Mouse (Mus musculus) intestine, postnatal 0 days (tissue): Measurements from ENCODE around the gene Rnf150. TPM values are rescaled to one million over a fixed set of nuclear protein-coding genes. Genes with fewer than 3 reads are reported as not detected.

ENCODE experiments used
- ATAC-seq: fragments of 200-750 bp; cut with Nextera tagmentation; 2 replicates; pipeline ENCODE4 v1.8.0; 2017; ENCODE audit warnings: mild to moderate bottlenecking, moderate TSS enrichment, moderate library complexity
- H3K27ac ChIP-seq: fragments of 300-500 bp; sonication (generic); 2 replicates; pipeline ENCODE4 v1.5.1; 2014; ENCODE audit warnings: mild to moderate bottlenecking, low read depth, low read length, moderate library complexity
- H3K27me3 ChIP-seq: fragments of 300-500 bp; sonication (generic); replicated peaks from 2 replicates; pipeline ENCODE4 v1.6.1; 2014; ENCODE audit warnings: low read length, mixed read lengths; ENCODE audit not compliant: control insufficient read depth, insufficient read depth
- H3K36me3 ChIP-seq: fragments of 300-500 bp; sonication (generic); 2 replicates; pipeline ENCODE4 v1.6.1; 2014; ENCODE audit warnings: mild to moderate bottlenecking, moderate library complexity; ENCODE audit not compliant: control insufficient read depth, insufficient read depth
- H3K4me1 ChIP-seq: fragments of 300-500 bp; sonication (generic); replicated peaks from 2 replicates; pipeline ENCODE4 v1.6.1; 2014; ENCODE audit warnings: antibody characterized with exemption, low read length, mixed read lengths; ENCODE audit not compliant: control insufficient read depth, insufficient read depth
- H3K4me2 ChIP-seq: fragments of 300-500 bp; sonication (generic); replicated peaks from 2 replicates; pipeline ENCODE4 v1.6.1; 2014; ENCODE audit warnings: low read depth, mild to moderate bottlenecking, moderate library complexity
- H3K4me3 ChIP-seq: fragments of 300-500 bp; sonication (generic); 2 replicates; pipeline ENCODE4 v1.5.1; 2014; ENCODE audit warnings: low read depth, low read length
- H3K9ac ChIP-seq: fragments of 300-500 bp; sonication (generic); 2 replicates; pipeline ENCODE4 v1.6.1; 2014; ENCODE audit warnings: mild to moderate bottlenecking, low read depth, low read length
- H3K9me3 ChIP-seq: fragments of 300-500 bp; sonication (generic); 2 replicates; pipeline ENCODE4 v1.6.1; 2016; ENCODE audit warnings: mixed run types; ENCODE audit not compliant: control insufficient read depth
- CTCF ChIP-seq: sonication (generic); IDR thresholded peaks from 2 replicates; pipeline ENCODE4 v1.5.1; 2016; ENCODE audit warnings: low read depth, mild to moderate bottlenecking, control low read depth, antibody characterized with exemption, moderate library complexity
- WGBS: fragments of 180-500 bp; shearing (Covaris S2); extraction: QIAGEN DNeasy Blood & Tissue Kit; methylation state at CpG from one replicate; pipeline ENCODE4 v1.1.7; 2014; 5-methylcytosine and 5-hydroxymethylcytosine counted together
- polyA plus RNA-seq: library from polyadenylated mRNA; unstranded; fragments of >200 nt; fragmentation: Nextera tagmentation; extraction: Ambion mirVana; gene quantifications from 2 replicates; pipeline ENCODE4 v1.2.1, GENCODE M21; 2015

Rnf150 gene
- polyA plus RNA-seq, 1 experiment from 2014 or later: 0.53 TPM

DNA sequence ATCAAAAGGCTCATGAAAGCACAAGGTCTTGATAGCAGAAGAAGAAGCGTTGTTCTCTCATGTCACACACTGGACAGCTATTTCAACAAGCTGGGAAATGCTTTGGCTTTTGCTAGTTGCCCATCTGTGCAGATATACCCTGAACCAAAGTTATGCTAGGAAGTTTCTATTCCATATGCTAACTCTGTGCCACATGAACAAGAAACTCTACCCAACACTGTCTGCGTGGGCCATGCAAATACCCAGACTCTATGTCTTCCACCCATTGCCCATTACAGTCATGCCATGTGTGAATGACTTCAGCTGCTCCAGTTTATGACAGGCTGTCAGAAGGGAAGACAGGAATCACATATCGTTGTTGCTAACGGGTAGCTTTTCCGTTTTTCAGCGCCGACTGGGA is 140.0 kb downstream of the Rnf150 start:
- no peak for ATAC-seq
- Histone ChIP-seq H3K27ac (no peak overlapping the region), H3K9me3 (no peaks in the 10 kb centered on the region), H3K4me3 (no peak overlapping the region), H3K9ac (no peak overlapping the region), H3K36me3 (no peaks in the 10 kb centered on the region), H3K27me3 (no peaks in the 10 kb centered on the region), H3K4me2 (no peak overlapping the region), H3K4me1 (no peaks in the 10 kb centered on the region)
- WGBS: 87% methylated on average over 7 of the region's 7 CpGs
- no peak for TF ChIP-seq CTCF

DNA sequence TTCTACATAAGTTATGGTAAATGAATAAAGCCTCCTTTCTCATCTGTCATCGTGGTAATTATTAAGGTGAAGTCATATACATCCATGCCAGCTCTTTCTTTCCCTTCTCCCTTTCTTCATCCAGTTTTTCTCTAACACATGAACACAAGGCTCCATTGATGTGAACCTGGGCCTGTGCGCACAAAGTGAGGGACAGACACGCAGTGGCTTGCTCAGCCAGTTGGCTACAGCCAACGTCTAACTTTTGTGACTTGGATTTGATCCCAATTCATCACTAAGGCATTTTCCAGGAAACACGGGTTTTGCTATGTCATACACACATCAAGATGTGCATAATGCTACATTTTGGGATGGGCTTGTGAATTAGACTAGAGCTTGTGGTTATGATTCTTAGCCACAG is 146.3 kb downstream of the Rnf150 start:
- no peaks in the 10 kb centered on the region for H3K9me3 ChIP-seq
- H3K36me3 ChIP-seq: no peaks in the 10 kb centered on the region
- H3K27me3 ChIP-seq: no peaks in the 10 kb centered on the region
- H3K4me1 ChIP-seq: no peaks in the 10 kb centered on the region
- H3K4me3 ChIP-seq: no peak overlapping the region
- WGBS: 81% methylated on average over 5 of the region's 5 CpGs
- H3K9ac ChIP-seq: no peak overlapping the region
- no peak overlapping the region for H3K27ac ChIP-seq
- H3K4me2 ChIP-seq: no peak overlapping the region
- no peak for ATAC-seq
- TF ChIP-seq CTCF: no peak

DNA sequence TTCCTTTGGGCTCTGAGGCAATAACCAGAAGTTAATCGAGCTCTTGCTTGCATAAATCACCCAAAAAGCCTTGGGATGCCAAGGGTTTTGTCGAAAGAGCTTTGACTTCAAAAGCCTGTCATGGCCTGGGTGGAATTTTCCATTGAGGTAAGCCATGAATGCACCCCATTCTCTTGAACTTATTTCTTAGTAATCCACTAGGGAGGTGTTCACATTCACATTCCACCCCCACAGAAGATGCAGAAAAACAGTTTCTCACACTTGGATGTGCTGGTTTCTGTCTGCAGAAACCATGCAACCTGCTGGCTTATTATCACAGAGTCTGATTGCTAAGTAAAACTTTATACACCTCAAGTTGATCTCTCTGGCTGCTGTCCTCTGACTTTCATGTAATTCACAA is 148.1 kb downstream of the Rnf150 start:
- Histone ChIP-seq H3K27ac (no peak overlapping the region), H3K9me3 (no peaks in the 10 kb centered on the region), H3K36me3 (no peaks in the 10 kb centered on the region), H3K27me3 (no peaks in the 10 kb centered on the region), H3K4me1 (no peaks in the 10 kb centered on the region), H3K9ac (no peak overlapping the region), H3K4me2 (no peak overlapping the region), H3K4me3 (no peak overlapping the region)
- WGBS: 54% methylated on average over 2 of the region's 2 CpGs
- ATAC-seq: no peak
- no peak for TF ChIP-seq CTCF

GRCm38 (mm10) chr8:83011758-83012157 is 148.6 kb downstream of the Rnf150 start:
- no peak overlapping the region for H3K4me2 ChIP-seq
- ATAC-seq: no peak

DNA sequence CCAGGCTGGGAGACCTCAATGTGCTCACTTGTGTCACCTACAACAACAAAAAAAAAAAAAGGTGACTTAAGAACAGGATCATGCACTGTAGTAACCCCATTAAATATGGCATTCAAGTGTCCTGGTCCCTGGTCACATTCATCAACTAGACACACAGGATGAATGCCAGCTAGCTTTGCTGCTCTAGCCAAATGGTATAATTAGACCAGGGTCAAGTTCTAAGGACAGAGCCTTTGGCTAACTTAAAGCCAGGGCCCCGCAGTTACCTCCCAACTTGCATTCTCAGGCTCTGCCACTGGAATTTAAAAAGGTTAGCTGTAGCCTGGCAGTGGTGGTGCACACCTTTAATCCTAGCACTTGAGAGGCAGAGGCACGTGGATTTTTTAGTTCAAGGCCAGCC is 165.1 kb downstream of the Rnf150 start:
- TF ChIP-seq CTCF: no peak
- 74% methylated on average over 2 of the region's 2 CpGs for WGBS
- Histone ChIP-seq H3K4me2 (no peak overlapping the region), H3K9me3 (no peaks in the 10 kb centered on the region), H3K4me1 (no peaks in the 10 kb centered on the region), H3K27me3 (no peaks in the 10 kb centered on the region), H3K36me3 (no peaks in the 10 kb centered on the region), H3K27ac (no peak overlapping the region), H3K4me3 (no peak overlapping the region), H3K9ac (no peak overlapping the region)
- ATAC-seq: no peak

More at GRCm38 (mm10) chr8:83011758-83012157, 148.6 kb downstream of the Rnf150 start:
- no peaks in the 10 kb centered on the region for H3K4me1 ChIP-seq
- no peak overlapping the region for H3K4me3 ChIP-seq
- no peak overlapping the region for H3K9ac ChIP-seq
- no peak overlapping the region for H3K27ac ChIP-seq
- H3K36me3 ChIP-seq: no peaks in the 10 kb centered on the region
- WGBS: 52% methylated on average over 5 of the region's 5 CpGs
- H3K27me3 ChIP-seq: no peaks in the 10 kb centered on the region
- no peaks in the 10 kb centered on the region for H3K9me3 ChIP-seq
- TF ChIP-seq CTCF: no peak

DNA sequence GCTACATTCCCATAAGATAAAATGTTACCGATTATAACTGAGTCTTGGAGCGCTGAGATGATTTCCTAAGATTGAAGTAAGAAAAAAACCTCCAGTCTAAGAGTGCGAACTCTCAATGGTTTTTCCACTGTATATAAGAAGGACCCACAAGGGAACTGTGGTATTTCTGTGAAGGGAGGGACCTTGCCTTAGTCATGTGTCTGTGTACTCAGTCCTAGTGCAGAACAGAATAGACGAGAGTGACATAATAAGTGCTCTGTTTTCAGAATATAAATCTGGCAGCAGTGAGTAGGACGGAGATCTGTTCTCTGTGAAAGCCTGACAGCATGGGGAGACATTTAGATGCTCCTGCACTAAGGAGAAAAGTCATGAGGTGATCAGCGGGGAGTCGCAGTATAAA is 169.6 kb downstream of the Rnf150 start:
- WGBS: 58% methylated on average over 6 of the region's 7 CpGs
- Histone ChIP-seq H3K4me3 (no peak overlapping the region), H3K4me1 (no peaks in the 10 kb centered on the region), H3K27ac (no peak overlapping the region), H3K27me3 (no peaks in the 10 kb centered on the region), H3K4me2 (no peak overlapping the region), H3K36me3 (no peaks in the 10 kb centered on the region), H3K9me3 (no peaks in the 10 kb centered on the region), H3K9ac (no peak overlapping the region)
- no peak for ATAC-seq
- no peak for TF ChIP-seq CTCF

DNA sequence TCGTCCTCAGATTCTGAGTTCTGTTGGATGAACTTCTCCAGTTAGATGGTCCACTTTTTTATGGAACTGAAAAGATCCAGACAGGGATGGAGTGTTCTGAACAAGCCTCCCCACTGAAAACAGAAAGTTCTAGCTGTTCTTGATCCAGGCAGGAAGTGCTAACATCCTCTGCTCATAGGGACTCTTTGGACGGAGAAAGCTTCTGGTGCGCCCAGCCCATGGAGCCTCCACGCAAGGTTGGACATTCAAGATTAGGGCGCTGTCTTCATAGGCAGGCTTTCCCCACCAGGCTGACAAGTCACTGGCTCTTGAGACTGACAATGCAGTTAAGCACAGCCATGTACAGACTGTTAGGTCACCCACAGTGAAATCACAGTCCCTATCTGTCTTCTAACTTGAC is 172.0 kb downstream of the Rnf150 start:
- TF ChIP-seq CTCF: no peak
- 94% methylated on average over 5 of the region's 5 CpGs for WGBS

More for the DNA sequence above, 172.0 kb downstream of the Rnf150 start:
- Histone ChIP-seq H3K36me3 (no peaks in the 10 kb centered on the region), H3K27me3 (no peaks in the 10 kb centered on the region), H3K27ac (no peak overlapping the region), H3K4me1 (no peaks in the 10 kb centered on the region), H3K4me3 (no peak overlapping the region), H3K4me2 (no peak overlapping the region), H3K9ac (no peak overlapping the region), H3K9me3 (no peaks in the 10 kb centered on the region)
- no peak for ATAC-seq
